Mouse (Mus musculus): ENCODE measurements around the gene Hist1h2bk. TPM values are rescaled to one million over a fixed set of nuclear protein-coding genes. Genes with fewer than 3 reads are reported as not detected.

Hist1h2bk gene
- polyA plus RNA-seq (2017; shearing (Covaris generic)): 1 to 10 TPM; 2.6 to 4.2 TPM

- ATAC-seq: peak; percentile 100
These were observed at the start of gene Hist1h2bk, which contains the start of gene Hist1h2ah for GRCm38 (mm10) chr13:22035267-22036148. TSS of gene Hist1h2bk (plus strand) at chr13:22035870. TSS of gene Hist1h2ah (minus strand) at chr13:22035568.

- no peak for ATAC-seq
These were observed 43.1 kb upstream of the Hist1h2bk start for GRCm38 (mm10) chr13:21992550-21992949.

- no peak for ATAC-seq
These were observed 41.5 kb upstream of the Hist1h2bk start for GRCm38 (mm10) chr13:21993957-21994738.

GRCm38 (mm10) chr13:21994896-21995295, 40.8 kb upstream of the Hist1h2bk start:
- no peak for ATAC-seq

GRCm38 (mm10) chr13:21995331-21995914, 40.2 kb upstream of the Hist1h2bk start:
- peak; percentile 10 for ATAC-seq

GRCm38 (mm10) chr13:21996101-21996839, 39.4 kb upstream of the Hist1h2bk start:
- peak; percentile 54 for ATAC-seq

- ATAC-seq: no peak
These were observed 38.9 kb upstream of the Hist1h2bk start for GRCm38 (mm10) chr13:21996840-21997185.

GRCm38 (mm10) chr13:21997201-21997820, 38.4 kb upstream of the Hist1h2bk start:
- no peak for ATAC-seq

- no peak for ATAC-seq
These were observed 37.8 kb upstream of the Hist1h2bk start for GRCm38 (mm10) chr13:21997821-21998220.

- ATAC-seq: no peak
These were observed 37.3 kb upstream of the Hist1h2bk start for GRCm38 (mm10) chr13:21998412-21998811.

GRCm38 (mm10) chr13:21999147-21999546, 36.5 kb upstream of the Hist1h2bk start:
- no peak for ATAC-seq

- no peak for ATAC-seq
These were observed 34.3 kb upstream of the Hist1h2bk start for GRCm38 (mm10) chr13:22001346-22001745.

- ATAC-seq: peak; percentile 14
These were observed 33.8 kb upstream of the Hist1h2bk start for GRCm38 (mm10) chr13:22001823-22002222.

- peak; percentile 66 for ATAC-seq
These were observed 29.9 kb upstream of the Hist1h2bk start for GRCm38 (mm10) chr13:22005605-22006333.

- ATAC-seq: peak; percentile 74
These were observed 29.1 kb upstream of the Hist1h2bk start for GRCm38 (mm10) chr13:22006334-22007120.

- no peak for ATAC-seq
These were observed 28.6 kb upstream of the Hist1h2bk start for GRCm38 (mm10) chr13:22007121-22007510.

- ATAC-seq: no peak
These were observed 27.8 kb upstream of the Hist1h2bk start for GRCm38 (mm10) chr13:22007872-22008271.

GRCm38 (mm10) chr13:22008707-22009106, 27.0 kb upstream of the Hist1h2bk start:
- no peak for ATAC-seq

- no peak for ATAC-seq
These were observed 26.0 kb upstream of the Hist1h2bk start, which contains the start of gene Prss16 for GRCm38 (mm10) chr13:22009642-22010041. TSS of gene Prss16 (minus strand) at chr13:22009742.

GRCm38 (mm10) chr13:22013716-22014115, 22.0 kb upstream of the Hist1h2bk start:
- ATAC-seq: no peak
